Mouse (Mus musculus) lung, adult 2 months (tissue): ENCODE measurements at regions not wholly inside any gene's neighbourhood (a gene's known extent, or its start where the extent isn't known, plus 50 kb on each side); places are given as distances from the start of the nearest gene placed in this dataset.

Source experiments
- CTCF ChIP-seq: fragments of 200-500 bp; IDR thresholded peaks from 2 replicates; pipeline ENCODE4 v1.5.1; 2011; ENCODE audit warnings: mild to moderate bottlenecking, low read length, control low read depth; ENCODE audit not compliant: insufficient read depth
- POLR2A ChIP-seq: fragments of 200-500 bp; IDR thresholded peaks from 2 replicates; pipeline ENCODE4 v1.6.1; 2011; ENCODE audit warnings: low read depth, mild to moderate bottlenecking, control low read depth, low read length, borderline replicate concordance; ENCODE audit errors: extremely low read depth

DNA sequence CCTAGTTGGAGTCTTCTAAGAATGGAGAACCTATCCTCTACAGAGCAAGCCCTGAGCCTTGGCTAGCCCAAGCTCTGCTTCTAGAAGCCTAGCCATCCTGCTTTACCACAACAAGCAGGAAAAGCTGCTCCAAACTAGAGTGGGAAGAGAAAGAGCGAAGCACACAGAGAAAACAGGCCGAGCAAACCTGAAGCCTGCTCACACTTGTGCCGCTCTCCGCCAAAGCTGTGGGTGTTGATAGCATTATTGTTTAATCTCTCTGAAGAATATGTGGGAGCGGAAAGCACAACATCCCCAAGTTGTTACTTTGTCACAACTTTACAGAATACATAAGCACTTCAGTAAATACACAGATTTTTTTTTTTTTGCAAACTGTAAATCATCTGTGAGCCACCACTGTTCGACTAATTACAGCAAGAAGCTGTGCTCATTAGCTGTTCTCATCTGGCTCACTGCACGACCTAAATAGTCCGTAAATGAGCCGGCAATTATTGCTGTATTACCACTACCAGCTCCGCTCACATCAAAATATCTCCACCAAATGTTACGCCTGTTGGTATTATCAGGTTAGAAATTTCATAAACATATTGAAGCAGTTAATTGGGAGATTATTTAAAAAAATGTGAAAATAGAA is 224.6 kb upstream of the Prkd1 start:
- TF ChIP-seq CTCF = no peak
- no peak for TF ChIP-seq POLR2A
